Mouse (Mus musculus): ENCODE data around the gene Gorasp1.

GRCm38 (mm10) chr9:119964206-119964605 is 26.8 kb upstream of the Gorasp1 start:
- TF ChIP-seq CTCF (IDR thresholded peaks at IDR 0.05; ENCODE audit: extremely low read depth, insufficient read depth, insufficient read length, insufficient replicate concordance) (no peak), POLR2A (IDR thresholded peaks at IDR 0.05; ENCODE audit: low read depth, low read length) (no peak)
